Mouse (Mus musculus): Measurements from ENCODE around the gene Tpra1. TPM values are rescaled to one million over a fixed set of nuclear protein-coding genes. Genes with fewer than 3 reads are reported as not detected.

Tpra1 gene
- polyA plus RNA-seq (2015; fragmentation: Nextera tagmentation; extraction: Ambion mirVana), result 39.8 and 47.0 TPM in 2 replicates

DNA sequence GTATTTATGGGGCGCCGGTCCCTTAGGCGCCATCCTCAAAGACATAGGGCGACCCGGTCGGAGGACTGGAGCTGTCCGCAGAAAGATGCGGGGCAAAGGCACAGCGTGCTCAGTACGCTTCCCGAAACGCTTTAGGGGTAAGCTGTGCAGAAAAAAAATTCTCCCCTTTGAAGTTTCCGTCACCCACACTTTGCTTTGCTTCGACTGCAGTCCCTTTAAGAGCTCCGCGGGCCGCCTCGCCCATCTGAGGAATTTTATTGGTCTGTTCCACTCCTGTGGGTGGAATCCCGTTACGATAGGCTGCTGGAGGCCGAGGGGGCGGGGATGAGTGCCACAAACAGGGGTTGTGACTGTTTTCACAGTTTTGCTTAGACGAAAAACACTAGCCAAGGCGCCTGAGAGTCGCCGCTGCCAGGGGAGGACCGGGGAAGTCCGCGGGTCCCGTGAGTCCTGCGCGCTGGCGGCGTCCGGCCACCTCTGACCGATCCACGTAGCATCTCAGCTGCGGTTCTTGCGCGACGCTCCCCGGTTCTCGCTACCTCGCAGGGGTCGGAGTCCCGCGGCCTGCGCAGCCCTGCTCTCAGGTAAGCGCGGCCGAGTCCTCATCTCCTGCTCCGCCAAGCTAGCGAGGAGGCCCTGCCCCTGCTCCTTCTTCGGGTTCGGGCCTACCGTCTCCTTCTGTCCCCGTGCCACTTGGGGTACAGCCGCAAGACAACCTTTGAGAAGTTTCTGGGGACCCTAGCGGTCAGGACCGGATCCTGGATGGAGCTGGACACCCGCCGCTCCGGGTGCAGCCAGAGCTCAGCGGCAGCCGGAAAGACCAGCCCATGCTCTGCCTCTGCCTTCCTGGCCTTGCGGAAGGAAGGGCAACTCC, at the start of gene Tpra1:
TSS of gene Tpra1 (plus strand) at position 305 of the 874 bp plus-strand sequence.
- Histone ChIP-seq H3K4me2 (peak within 1 kb of the TSS; percentile 94), H3K36me3 (no peaks in the 10 kb centered on the region), H3K9me3 (no peaks in the 10 kb centered on the region), H3K4me1 (peaks cover 67% of the 10 kb centered on the region), H3K27me3 (replicated peaks) (no peaks in the 10 kb centered on the region), H3K9ac (peak within 1 kb of the TSS; percentile 91), H3K4me3 (peak within 1 kb of the TSS; percentile 91), H3K27ac (replicated peaks) (peak within 1 kb of the TSS; percentile 97)
- ATAC-seq (ENCODE audit: extremely low read depth, insufficient number of reproducible peaks, low FRiP score, low TSS enrichment), result peak; percentile 82
- WGBS, result under 1% methylated on average over 66 of the region's 66 CpGs

GRCm38 (mm10) chr6:88854509-88854908, 47.5 kb upstream of the Tpra1 start:
- Histone ChIP-seq H3K4me3 (no peak overlapping the region), H3K27me3 (replicated peaks) (0 out of 2 replicates have a peak, but pooled peaks cover 5% of the 10 kb centered on the region), H3K36me3 (0 out of 2 replicates have a peak, but pooled peaks cover 4% of the 10 kb centered on the region), H3K4me1 (peaks cover 37% of the 10 kb centered on the region), H3K27ac (replicated peaks) (no peak overlapping the region), H3K9ac (no peak overlapping the region), H3K9me3 (no peaks in the 10 kb centered on the region), H3K4me2 (no peak overlapping the region)
- no peak for ATAC-seq (ENCODE audit: extremely low read depth, insufficient number of reproducible peaks, low FRiP score, low TSS enrichment)
- 71% methylated on average over 5 of the region's 5 CpGs for WGBS

DNA sequence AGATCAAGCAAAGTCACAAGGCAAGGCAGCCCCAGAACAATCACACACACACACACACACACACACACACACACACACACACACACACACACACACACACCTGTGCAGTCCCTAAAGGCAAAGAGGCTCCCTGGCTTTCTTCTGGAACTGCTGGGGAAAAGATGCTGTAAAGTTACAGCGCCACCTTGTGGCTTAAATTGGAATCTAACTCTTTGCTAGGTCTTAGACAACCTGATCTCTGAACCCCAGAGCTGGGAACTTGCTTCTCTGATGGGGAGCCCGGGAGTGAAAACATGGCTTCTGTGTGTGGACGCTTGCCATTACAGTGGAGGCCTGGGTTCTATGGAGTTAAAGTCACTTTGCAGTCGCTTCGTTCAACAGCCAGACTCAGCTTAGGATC, 46.4 kb upstream of the Tpra1 start:
- Histone ChIP-seq H3K27me3 (replicated peaks) (0 out of 2 replicates have a peak, but pooled peaks cover 5% of the 10 kb centered on the region), H3K4me2 (no peak overlapping the region), H3K9me3 (no peaks in the 10 kb centered on the region), H3K4me3 (no peak overlapping the region), H3K36me3 (peaks cover 10% of the 10 kb centered on the region; the same call in 1 of the 2 replicates), H3K4me1 (peaks cover 37% of the 10 kb centered on the region), H3K27ac (replicated peaks) (no peak overlapping the region), H3K9ac (no peak overlapping the region; the same call in 1 of the 2 replicates)
- WGBS, result 19% methylated on average over 5 of the region's 5 CpGs
- no peak for ATAC-seq (ENCODE audit: extremely low read depth, insufficient number of reproducible peaks, low FRiP score, low TSS enrichment)

DNA sequence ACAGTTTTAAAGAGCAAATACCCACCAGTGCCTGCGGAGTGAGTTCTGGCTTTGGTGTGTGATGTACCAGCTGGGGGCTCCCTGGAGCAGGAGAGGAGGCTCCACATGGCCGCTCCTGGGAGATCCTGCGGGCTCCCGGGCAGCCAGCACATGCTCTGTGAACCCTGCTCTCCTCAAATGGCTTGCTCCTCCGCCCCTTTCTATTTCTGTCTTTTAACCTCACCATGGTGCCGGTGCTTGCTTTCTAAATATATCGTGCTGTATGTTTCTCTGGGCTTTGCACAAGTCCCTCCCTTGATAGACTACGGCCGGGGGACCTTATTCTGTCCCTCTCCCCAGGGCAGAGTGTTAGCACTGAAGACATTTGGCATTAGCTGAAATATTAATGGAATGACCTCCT, 44.8 kb upstream of the Tpra1 start:
- peak overlapping the region; percentile 32 for H3K4me2 ChIP-seq
- H3K27me3 ChIP-seq (replicated peaks), result 0 out of 2 replicates have a peak, but pooled peaks cover 5% of the 10 kb centered on the region
- WGBS, result 15% methylated on average over 9 of the region's 9 CpGs

GRCm38 (mm10) chr6:88857830-88858229, 44.2 kb upstream of the Tpra1 start:
- peak overlapping the region; percentile 57; the same call in 1 of the 2 replicates for H3K9ac ChIP-seq
- 0 out of 2 replicates have a peak, but pooled peaks cover 5% of the 10 kb centered on the region for H3K27me3 ChIP-seq (replicated peaks)
- H3K9me3 ChIP-seq, result 0 out of 2 replicates have a peak, but pooled peaks cover 6% of the 10 kb centered on the region
- H3K36me3 ChIP-seq, result peaks cover 19% of the 10 kb centered on the region
- H3K27ac ChIP-seq (replicated peaks), result peak overlapping the region; percentile 96
- H3K4me3 ChIP-seq, result no peak overlapping the region
- WGBS, result 56% methylated on average over 6 of the region's 6 CpGs
- peak overlapping the region; percentile 32 for H3K4me2 ChIP-seq
- ATAC-seq (ENCODE audit: extremely low read depth, insufficient number of reproducible peaks, low FRiP score, low TSS enrichment), result no peak
- H3K4me1 ChIP-seq, result peaks cover 36% of the 10 kb centered on the region

More for the DNA sequence above, 44.8 kb upstream of the Tpra1 start:
- H3K4me3 ChIP-seq, result no peak overlapping the region
- peak overlapping the region; percentile 96 for H3K27ac ChIP-seq (replicated peaks)
- peaks cover 16% of the 10 kb centered on the region for H3K36me3 ChIP-seq
- H3K4me1 ChIP-seq, result peaks cover 37% of the 10 kb centered on the region
- H3K9me3 ChIP-seq, result 0 out of 2 replicates have a peak, but pooled peaks cover 6% of the 10 kb centered on the region
- H3K9ac ChIP-seq, result peak overlapping the region; percentile 57
- peak; percentile 43; the same call in 1 of the 2 replicates for ATAC-seq (ENCODE audit: extremely low read depth, insufficient number of reproducible peaks, low FRiP score, low TSS enrichment)

GRCm38 (mm10) chr6:88858341-88858740, 43.7 kb upstream of the Tpra1 start:
- H3K9me3 ChIP-seq, result 0 out of 2 replicates have a peak, but pooled peaks cover 6% of the 10 kb centered on the region
- WGBS, result 49% methylated on average over 7 of the region's 7 CpGs
- peaks cover 32% of the 10 kb centered on the region for H3K4me1 ChIP-seq
- H3K4me3 ChIP-seq, result no peak overlapping the region
- peak overlapping the region; percentile 47; the same call in 1 of the 2 replicates for H3K9ac ChIP-seq
- H3K27ac ChIP-seq (replicated peaks), result peak overlapping the region; percentile 96
- ATAC-seq (ENCODE audit: extremely low read depth, insufficient number of reproducible peaks, low FRiP score, low TSS enrichment), result no peak
- H3K27me3 ChIP-seq (replicated peaks), result 0 out of 2 replicates have a peak, but pooled peaks cover 5% of the 10 kb centered on the region
- H3K4me2 ChIP-seq, result no peak overlapping the region
- peaks cover 24% of the 10 kb centered on the region for H3K36me3 ChIP-seq

DNA sequence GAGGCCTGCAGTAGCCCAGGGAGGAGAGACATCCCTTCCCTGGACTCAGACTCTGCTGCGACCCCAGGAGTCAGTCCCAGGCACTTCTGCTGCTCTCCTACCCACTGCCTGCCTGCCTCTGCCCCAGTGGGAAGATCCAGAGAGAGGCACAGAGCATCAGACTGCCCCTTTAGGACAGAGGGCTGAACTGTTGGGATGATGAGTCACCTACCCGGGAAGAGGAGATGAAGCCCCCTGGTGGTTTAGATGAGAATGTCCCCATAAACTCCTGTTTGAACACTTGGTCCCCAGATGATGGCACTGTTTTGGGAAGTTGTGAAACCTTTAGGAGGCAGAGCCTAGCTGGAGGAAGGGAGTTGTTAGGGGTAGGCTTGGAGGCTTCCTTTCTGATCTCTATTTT, 41.1 kb upstream of the Tpra1 start:
- H3K27me3 ChIP-seq (replicated peaks), result no peaks in the 10 kb centered on the region
- H3K27ac ChIP-seq (replicated peaks), result no peak overlapping the region
- H3K4me1 ChIP-seq, result peaks cover 26% of the 10 kb centered on the region
- H3K4me2 ChIP-seq, result no peak overlapping the region
- no peak for ATAC-seq (ENCODE audit: extremely low read depth, insufficient number of reproducible peaks, low FRiP score, low TSS enrichment)
- peaks cover 35% of the 10 kb centered on the region for H3K36me3 ChIP-seq
- H3K9me3 ChIP-seq, result 0 out of 2 replicates have a peak, but pooled peaks cover 6% of the 10 kb centered on the region
- 10% methylated on average over 2 of the region's 2 CpGs for WGBS
- H3K9ac ChIP-seq, result no peak overlapping the region
- no peak overlapping the region for H3K4me3 ChIP-seq

DNA sequence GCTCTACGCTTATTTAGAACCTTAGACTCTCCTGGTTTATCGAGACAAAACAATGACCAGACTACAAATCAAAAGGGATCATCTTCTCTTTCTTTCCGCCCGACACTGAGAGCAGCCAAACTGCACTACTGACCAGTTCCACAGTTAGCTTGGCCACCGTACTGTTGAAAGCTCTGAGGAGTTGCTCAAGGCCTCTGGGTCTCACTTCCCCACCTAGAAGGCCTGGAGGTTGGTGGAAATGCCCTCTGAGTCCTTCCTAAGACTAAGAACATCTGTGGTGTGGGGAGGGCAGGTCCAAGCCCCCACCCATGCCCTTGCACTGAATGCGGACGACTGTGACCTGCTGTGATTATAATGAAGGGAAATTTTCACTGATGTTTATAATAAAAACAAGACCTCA, 36.3 kb upstream of the Tpra1 start:
- H3K4me2 ChIP-seq, result no peak overlapping the region
- WGBS, result 78% methylated on average over 7 of the region's 7 CpGs

DNA sequence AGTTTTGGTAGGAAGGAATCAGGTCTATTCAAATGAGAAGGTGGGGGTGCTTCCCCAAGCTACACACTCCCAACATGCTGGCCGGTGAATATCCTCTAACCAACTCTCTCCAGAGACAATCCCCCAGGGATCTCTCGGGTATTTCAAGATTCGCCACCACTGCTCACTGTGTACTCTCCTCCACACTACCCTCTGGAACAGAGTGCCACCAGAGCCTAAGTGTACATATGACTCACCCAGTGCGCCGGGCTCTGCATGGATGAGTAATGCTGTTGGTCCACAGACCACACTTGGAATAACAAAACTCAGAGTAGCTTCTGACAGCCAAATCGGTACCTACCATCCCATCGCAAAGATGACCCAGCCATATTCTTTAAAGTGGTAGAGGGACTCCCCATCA, 32.6 kb upstream of the Tpra1 start:
- Histone ChIP-seq H3K4me3 (no peak overlapping the region), H3K9me3 (no peaks in the 10 kb centered on the region), H3K4me1 (peaks cover 27% of the 10 kb centered on the region), H3K27me3 (replicated peaks) (peaks cover 17% of the 10 kb centered on the region), H3K36me3 (0 out of 2 replicates have a peak, but pooled peaks cover 4% of the 10 kb centered on the region), H3K4me2 (no peak overlapping the region), H3K9ac (no peak overlapping the region), H3K27ac (replicated peaks) (no peak overlapping the region)
- no peak for ATAC-seq (ENCODE audit: extremely low read depth, insufficient number of reproducible peaks, low FRiP score, low TSS enrichment)
- WGBS, result 77% methylated on average over 7 of the region's 7 CpGs

More for the DNA sequence above, 36.3 kb upstream of the Tpra1 start:
- H3K36me3 ChIP-seq, result peaks cover 30% of the 10 kb centered on the region
- no peak overlapping the region for H3K9ac ChIP-seq
- ATAC-seq (ENCODE audit: extremely low read depth, insufficient number of reproducible peaks, low FRiP score, low TSS enrichment), result no peak
- no peak overlapping the region for H3K27ac ChIP-seq (replicated peaks)
- H3K4me1 ChIP-seq, result no peaks in the 10 kb centered on the region
- H3K27me3 ChIP-seq (replicated peaks), result no peaks in the 10 kb centered on the region
- 0 out of 2 replicates have a peak, but pooled peaks cover 6% of the 10 kb centered on the region for H3K9me3 ChIP-seq
- no peak overlapping the region for H3K4me3 ChIP-seq

DNA sequence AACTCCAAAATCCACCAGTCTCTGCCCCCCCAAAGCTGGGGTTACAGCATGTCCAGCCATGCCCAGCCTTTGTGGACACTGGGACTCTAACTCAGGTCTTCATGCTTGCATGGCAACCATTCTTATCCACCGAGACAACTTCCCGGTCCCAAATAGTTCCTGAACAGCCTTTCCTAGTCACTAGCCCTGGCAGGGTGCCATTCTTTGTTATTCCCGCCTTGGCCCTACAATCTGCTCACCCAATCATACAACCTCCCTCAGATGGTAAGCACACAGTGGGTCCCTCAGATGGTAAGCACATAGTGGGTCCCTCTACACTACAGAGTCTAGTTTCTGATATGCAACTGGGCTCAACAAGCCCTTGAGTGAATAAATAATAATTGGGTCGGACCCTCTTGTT, 31.5 kb upstream of the Tpra1 start:
- H3K9me3 ChIP-seq, result peaks cover 4% of the 10 kb centered on the region
- no peak overlapping the region for H3K27ac ChIP-seq (replicated peaks)
- no peak overlapping the region for H3K9ac ChIP-seq
- 56% methylated on average over 4 of the region's 4 CpGs for WGBS
- H3K36me3 ChIP-seq, result no peaks in the 10 kb centered on the region
- no peak for ATAC-seq (ENCODE audit: extremely low read depth, insufficient number of reproducible peaks, low FRiP score, low TSS enrichment)
- no peak overlapping the region for H3K4me3 ChIP-seq
- peaks cover 29% of the 10 kb centered on the region for H3K27me3 ChIP-seq (replicated peaks)
- peaks cover 30% of the 10 kb centered on the region for H3K4me1 ChIP-seq
- H3K4me2 ChIP-seq, result no peak overlapping the region

DNA sequence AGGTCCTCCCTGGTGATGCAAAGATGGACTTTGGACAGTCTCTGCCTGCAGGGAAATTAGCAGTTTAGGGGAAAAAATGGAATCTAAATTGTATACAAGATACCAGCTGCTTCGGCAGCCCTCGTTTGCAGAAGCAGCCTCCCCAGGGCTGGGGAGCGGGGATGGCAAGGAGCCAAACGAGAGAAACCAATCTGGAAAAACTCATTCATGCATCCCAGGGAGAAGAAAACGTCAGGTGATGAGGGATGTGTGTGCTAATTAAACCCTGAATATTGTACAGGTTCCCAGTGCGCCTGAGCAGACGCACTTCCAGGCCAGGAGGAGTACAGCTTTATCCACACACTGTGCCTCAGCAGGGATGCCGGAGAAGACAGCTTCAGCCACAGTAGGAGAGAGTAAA, 30.5 kb upstream of the Tpra1 start:
- H3K9me3 ChIP-seq, result peaks cover 7% of the 10 kb centered on the region
- 45% methylated on average over 8 of the region's 8 CpGs for WGBS

More for the DNA sequence above, 30.5 kb upstream of the Tpra1 start:
- Histone ChIP-seq H3K4me3 (no peak overlapping the region), H3K4me2 (no peak overlapping the region), H3K27ac (replicated peaks) (no peak overlapping the region), H3K4me1 (peaks cover 30% of the 10 kb centered on the region), H3K36me3 (no peaks in the 10 kb centered on the region), H3K27me3 (replicated peaks) (peaks cover 35% of the 10 kb centered on the region), H3K9ac (no peak overlapping the region)
- ATAC-seq (ENCODE audit: extremely low read depth, insufficient number of reproducible peaks, low FRiP score, low TSS enrichment), result no peak
